Mouse (Mus musculus): ENCODE measurements around the gene Scgb1b30.

DNA sequence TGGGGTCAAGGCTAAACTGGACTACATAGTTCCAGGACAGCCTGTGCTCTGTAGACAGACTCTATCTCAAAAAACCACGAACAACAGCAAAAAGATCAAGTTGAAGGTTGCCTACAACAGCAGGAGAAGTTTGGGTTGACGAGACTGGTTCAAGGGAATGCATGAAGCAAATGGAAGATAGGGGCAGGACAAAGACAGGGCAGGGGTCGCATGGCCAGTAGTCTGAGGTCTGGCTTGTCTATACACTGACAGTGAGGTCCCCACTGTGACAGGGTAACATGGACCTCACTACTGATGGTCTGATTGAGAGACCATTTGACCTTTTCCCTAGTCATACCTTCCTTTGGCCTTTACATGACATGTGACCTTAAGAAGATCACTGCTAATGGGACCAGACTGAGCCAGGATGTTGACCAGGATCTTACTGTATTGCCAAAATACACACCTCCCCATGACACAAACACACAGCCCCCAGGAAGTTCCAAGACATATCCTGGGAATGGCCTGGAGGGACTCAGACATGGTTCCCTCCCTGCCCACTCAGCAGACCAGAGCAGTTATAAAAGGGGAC is at the start of gene Scgb1b30:
- no peak for TF ChIP-seq TAL1 (IDR thresholded peaks at IDR 0.05; ENCODE audit: low read length)
- TF ChIP-seq GATA1 (IDR thresholded peaks at IDR 0.05; ENCODE audit: low read length): no peak

Data from erythroblast, embryonic 14.5 days (primary cell).